Mouse (Mus musculus) midbrain, postnatal 0 days (tissue): ENCODE data around the gene Kcnk1. TPM values are rescaled to one million over a fixed set of nuclear protein-coding genes. Genes with fewer than 3 reads are reported as not detected.
A peak's percentile ranks its signal among the peaks of the same experiment; 100 is the strongest.

Experiments
- ATAC-seq: fragments of 200-750 bp; cut with Nextera tagmentation; 2 replicates; pipeline ENCODE4 v1.8.0; 2017; ENCODE audit warnings: moderate number of reproducible peaks, mild to moderate bottlenecking, moderate TSS enrichment, moderate library complexity; ENCODE audit not compliant: low FRiP score
- DNase-seq: peaks from one replicate; pipeline ENCODE4 v3.0.0-alpha.2; 2015; ENCODE audit warnings: low spot score
- H3K27ac ChIP-seq: fragments of 300-500 bp; sonication (generic); 2 replicates; pipeline ENCODE4 v1.5.1; 2014; ENCODE audit warnings: low read depth, mild to moderate bottlenecking, low read length, mixed read lengths
- H3K27me3 ChIP-seq: fragments of 300-500 bp; sonication (generic); 2 replicates; pipeline ENCODE4 v1.6.1; 2014; ENCODE audit warnings: low read length, control low read depth, mixed read lengths; ENCODE audit not compliant: insufficient read depth
- H3K36me3 ChIP-seq: fragments of 300-500 bp; sonication (generic); 2 replicates; pipeline ENCODE4 v1.6.1; 2014; ENCODE audit warnings: low read length, control low read depth, mixed read lengths; ENCODE audit not compliant: insufficient read depth
- H3K4me1 ChIP-seq: fragments of 300-500 bp; sonication (generic); 2 replicates; pipeline ENCODE4 v1.6.1; 2014; ENCODE audit warnings: mild to moderate bottlenecking, control low read depth, antibody characterized with exemption, low read length, mixed read lengths; ENCODE audit not compliant: insufficient read depth
- H3K4me2 ChIP-seq: fragments of 300-500 bp; sonication (generic); 2 replicates; pipeline ENCODE4 v1.6.1; 2014; ENCODE audit warnings: low read depth, mild to moderate bottlenecking, low read length, mixed read lengths; ENCODE audit not compliant: poor library complexity, severe bottlenecking
- H3K4me3 ChIP-seq: fragments of 300-500 bp; sonication (generic); 2 replicates; pipeline ENCODE4 v1.5.1; 2014; ENCODE audit warnings: low read depth, mild to moderate bottlenecking, low read length, moderate library complexity
- H3K9ac ChIP-seq: fragments of 300-500 bp; sonication (generic); replicated peaks from 2 replicates; pipeline ENCODE4 v1.6.1; 2014; ENCODE audit warnings: mild to moderate bottlenecking, low read length, moderate library complexity, mixed read lengths; ENCODE audit not compliant: poor library complexity, severe bottlenecking
- H3K9me3 ChIP-seq: fragments of 300-500 bp; sonication (generic); 2 replicates; pipeline ENCODE4 v1.6.1; 2016; ENCODE audit warnings: low read length, control low read depth
- CTCF ChIP-seq: IDR thresholded peaks from 2 replicates; pipeline ENCODE4 v1.5.1; 2016; ENCODE audit warnings: antibody characterized with exemption, mild to moderate bottlenecking
- WGBS: fragments of 180-500 bp; shearing (Covaris S2); extraction: QIAGEN DNeasy Blood & Tissue Kit; methylation state at CpG from one replicate; pipeline ENCODE4 v1.1.7; 2014; 5-methylcytosine and 5-hydroxymethylcytosine counted together
- polyA plus RNA-seq: library from polyadenylated mRNA; unstranded; fragments of >200 nt; fragmentation: Nextera tagmentation; extraction: Ambion mirVana; gene quantifications from 2 replicates; pipeline ENCODE4 v1.2.1, GENCODE M21; 2015
- total RNA-seq: library from RNA; depleted of rRNA; stranded (reverse); fragments of >200 nt; gene quantifications from 2 replicates; pipeline ENCODE4 v1.2.3, GENCODE M21; 2014; rRNA removed

Kcnk1 gene
- total and polyA plus RNA-seq, 2 experiments from 2014 or later, result 24.1 to 52.1 TPM

- H3K27ac ChIP-seq, result no peak overlapping the region
- peaks cover 4% of the 10 kb centered on the region; the same call in 1 of the 2 replicates for H3K4me1 ChIP-seq
- ATAC-seq (no peak), DNase-seq (peak; percentile 64)
- H3K27me3 ChIP-seq, result no peaks in the 10 kb centered on the region
- H3K9ac ChIP-seq, result no peak overlapping the region
- no peak overlapping the region for H3K4me2 ChIP-seq
- no peaks in the 10 kb centered on the region for H3K36me3 ChIP-seq
- no peaks in the 10 kb centered on the region for H3K9me3 ChIP-seq
- H3K4me3 ChIP-seq, result no peak overlapping the region
- peak; percentile 81 for TF ChIP-seq CTCF
- WGBS, result 17% methylated on average over 10 of the region's 10 CpGs
Observed at GRCm38 (mm10) chr8:126075400-126075799, 80.4 kb downstream of the Kcnk1 start.

Other genes starting within 250 kb of the Kcnk1 start
- 15.7 and 16.4 TPM in 2 replicates for gene Pcnx2, start 96.9 kb upstream of the Kcnk1 start, total RNA-seq
- 2.6 and 3.2 TPM in 2 replicates for gene Pcnx2, start 96.9 kb upstream of the Kcnk1 start, polyA plus RNA-seq
- gene Map3k21, start 84.7 kb upstream of the Kcnk1 start, total RNA-seq, result 2.8 and 3.5 TPM in 2 replicates
- 0.85 and 0.98 TPM in 2 replicates for gene Map3k21, start 84.7 kb upstream of the Kcnk1 start, polyA plus RNA-seq